Mouse (Mus musculus): ENCODE results near the gene Tbx22.

Tbx22 gene

DNA sequence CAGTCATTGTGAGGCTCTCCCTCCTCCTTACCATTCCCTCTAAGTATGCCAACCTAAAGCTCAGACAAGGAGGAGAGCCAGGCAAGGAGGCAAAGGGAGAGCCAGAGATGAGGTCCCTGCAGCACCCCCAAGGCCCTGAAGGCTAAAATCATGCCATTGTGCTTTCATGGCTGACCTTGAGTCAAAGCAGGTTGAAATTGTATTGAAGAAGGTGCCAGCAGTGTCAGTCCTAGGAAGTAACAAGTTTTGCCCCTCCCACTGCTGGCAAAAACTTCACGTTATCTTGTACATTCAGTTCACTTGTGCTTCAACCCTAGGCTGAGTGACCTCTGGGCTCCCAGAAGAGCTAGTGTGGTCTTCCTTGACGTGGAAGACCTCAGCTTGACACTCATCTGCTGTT, at the start of gene Tbx22:
Gene Tbx22, plus strand, starts transcription at position 301 of the 400 bp plus-strand sequence.
- DNase-seq (ENCODE audit: low spot score in 2 of 2): no peak

- no peak for DNase-seq (ENCODE audit: low spot score in 2 of 2)
Measured at GRCm38 (mm10) chrX:107668677-107669076, 913 bp downstream of the Tbx22 start.

- no peak for DNase-seq (ENCODE audit: low spot score in 2 of 2)
Measured at GRCm38 (mm10) chrX:107679203-107679602, 11.4 kb downstream of the Tbx22 start.

GRCm38 (mm10) chrX:107708584-107708983, 40.8 kb downstream of the Tbx22 start:
- DNase-seq (ENCODE audit: low spot score in 2 of 2): no peak

DNA sequence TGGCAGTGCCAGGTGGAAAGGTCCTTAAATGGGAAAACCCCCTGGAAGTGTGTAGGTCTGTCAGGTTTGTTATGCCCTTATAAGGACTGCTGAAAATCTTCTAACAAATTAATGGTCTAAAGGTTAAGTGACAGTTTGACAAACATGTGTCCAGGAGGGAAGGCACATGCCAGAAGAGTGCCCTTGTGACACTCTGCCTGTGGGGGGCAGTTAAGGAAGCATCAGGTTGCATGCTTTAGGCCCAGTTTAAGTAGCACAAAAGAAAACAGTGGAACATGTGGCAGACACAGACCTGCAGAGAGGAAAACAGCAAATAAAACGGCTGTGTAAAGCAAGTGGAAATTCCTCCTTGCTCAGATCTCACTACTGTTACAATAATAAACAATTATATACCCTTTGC, 55.8 kb downstream of the Tbx22 start:
- DNase-seq (ENCODE audit: low spot score in 2 of 2): no peak

Measured in spleen, postnatal 36 days (tissue).